Mouse (Mus musculus): Measurements from ENCODE around the gene Cenpp.

Cenpp gene

GRCm38 (mm10) chr13:49652481-49653179, at the start of gene Cenpp, which contains the start of gene Nol8:
Gene Cenpp (minus strand): TSS chr13:49652785.
Gene Nol8 (plus strand): TSS chr13:49653078.
- DNase-seq (ENCODE audit: low spot score in 2 of 2): peak; percentile 100

GRCm38 (mm10) chr13:49691056-49691455, 38.5 kb upstream of the Cenpp start:
- no peak for DNase-seq (ENCODE audit: low spot score in 2 of 2)

- no peak for DNase-seq (ENCODE audit: low spot score in 2 of 2)
These were observed 31.7 kb upstream of the Cenpp start for GRCm38 (mm10) chr13:49684266-49684665.

- DNase-seq (ENCODE audit: low spot score in 2 of 2): no peak
These were observed 29.8 kb upstream of the Cenpp start for GRCm38 (mm10) chr13:49682233-49682846.

- peak; percentile 94 to 96 for DNase-seq (ENCODE audit: low spot score in 2 of 2)
These were observed 29.0 kb upstream of the Cenpp start, which contains the start of gene Iars for GRCm38 (mm10) chr13:49681351-49682232. Gene Iars (plus strand): TSS chr13:49682100.

GRCm38 (mm10) chr13:49677793-49678192, 25.2 kb upstream of the Cenpp start:
- DNase-seq (ENCODE audit: low spot score in 2 of 2): no peak

- DNase-seq (ENCODE audit: low spot score in 2 of 2): no peak
These were observed 576 bp upstream of the Cenpp start for GRCm38 (mm10) chr13:49653180-49653541.

- no peak for DNase-seq (ENCODE audit: low spot score in 2 of 2)
These were observed 719 bp downstream of the Cenpp start for GRCm38 (mm10) chr13:49651781-49652351.

- no peak for DNase-seq (ENCODE audit: low spot score in 2 of 2)
These were observed 1.4 kb downstream of the Cenpp start for GRCm38 (mm10) chr13:49651136-49651535.

- DNase-seq (ENCODE audit: low spot score in 2 of 2): no peak
These were observed 6.6 kb downstream of the Cenpp start for GRCm38 (mm10) chr13:49646019-49646418.

- no peak for DNase-seq (ENCODE audit: low spot score in 2 of 2)
These were observed 7.7 kb downstream of the Cenpp start for GRCm38 (mm10) chr13:49644731-49645529.

- DNase-seq (ENCODE audit: low spot score in 2 of 2): no peak
These were observed 8.8 kb downstream of the Cenpp start for GRCm38 (mm10) chr13:49643669-49644362.

- DNase-seq (ENCODE audit: low spot score in 2 of 2): no peak
These were observed 9.9 kb downstream of the Cenpp start for GRCm38 (mm10) chr13:49642650-49643049.

GRCm38 (mm10) chr13:49639965-49640364, 12.6 kb downstream of the Cenpp start:
- no peak for DNase-seq (ENCODE audit: low spot score in 2 of 2)

GRCm38 (mm10) chr13:49629076-49629475, 23.5 kb downstream of the Cenpp start:
- no peak for DNase-seq (ENCODE audit: low spot score in 2 of 2)

- no peak for DNase-seq (ENCODE audit: low spot score in 2 of 2)
These were observed 24.4 kb downstream of the Cenpp start for GRCm38 (mm10) chr13:49628167-49628566.

GRCm38 (mm10) chr13:49623216-49623615, 29.4 kb downstream of the Cenpp start:
- DNase-seq (ENCODE audit: low spot score in 2 of 2): no peak

GRCm38 (mm10) chr13:49618365-49618764, 34.2 kb downstream of the Cenpp start:
- no peak for DNase-seq (ENCODE audit: low spot score in 2 of 2)

GRCm38 (mm10) chr13:49617021-49617420, 35.6 kb downstream of the Cenpp start:
- no peak for DNase-seq (ENCODE audit: low spot score in 2 of 2)

GRCm38 (mm10) chr13:49608589-49609322, 43.8 kb downstream of the Cenpp start:
- no peak for DNase-seq (ENCODE audit: low spot score in 2 of 2)

All from spleen, postnatal 4 days (tissue).